Mouse (Mus musculus): ENCODE measurements around the gene Phf23.
"Not testable (repeated sequence)": the region's sequence is repeated elsewhere in the genome, so short reads cannot be mapped to it uniquely, and the experiment has no call there.

The Phf23 gene

GRCm38 (mm10) chr11:69995391-69995960 lies at the start of gene Phf23:
Gene Phf23, plus strand, starts transcription at chr11:69995777.
- peak; percentile 98 to 99 for DNase-seq

GRCm38 (mm10) chr11:69945997-69946891 lies 49.3 kb upstream of the Phf23 start:
- no peak for DNase-seq

GRCm38 (mm10) chr11:69947337-69948065 lies 48.1 kb upstream of the Phf23 start:
- peak; percentile 51 to 60 for DNase-seq

- DNase-seq = peak; percentile 90 to 92
These were observed 47.4 kb upstream of the Phf23 start, which contains the start of gene Slc2a4 for GRCm38 (mm10) chr11:69948066-69948762. Gene Slc2a4, minus strand, starts transcription at chr11:69948188.

DNA sequence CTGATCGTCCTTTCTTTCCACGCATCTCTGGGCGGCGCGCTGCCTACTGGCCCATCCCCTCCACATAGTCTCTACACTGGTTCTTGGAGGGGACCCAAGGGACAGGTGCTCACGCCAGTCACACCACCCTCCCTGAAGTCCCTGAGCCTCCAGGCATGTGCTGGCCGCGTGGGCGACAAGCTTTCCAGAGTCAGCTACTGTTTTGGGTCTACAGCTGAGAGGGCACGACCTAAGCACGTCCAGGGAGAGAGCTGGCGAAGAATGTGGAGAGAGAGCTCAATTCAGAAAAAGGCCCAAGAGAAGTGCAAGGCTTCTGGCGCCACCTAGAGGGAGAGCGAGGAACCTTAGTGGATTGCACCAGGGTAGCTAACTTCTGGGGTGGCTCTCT lies 46.8 kb upstream of the Phf23 start:
- peak; percentile 86 to 94 for DNase-seq

DNA sequence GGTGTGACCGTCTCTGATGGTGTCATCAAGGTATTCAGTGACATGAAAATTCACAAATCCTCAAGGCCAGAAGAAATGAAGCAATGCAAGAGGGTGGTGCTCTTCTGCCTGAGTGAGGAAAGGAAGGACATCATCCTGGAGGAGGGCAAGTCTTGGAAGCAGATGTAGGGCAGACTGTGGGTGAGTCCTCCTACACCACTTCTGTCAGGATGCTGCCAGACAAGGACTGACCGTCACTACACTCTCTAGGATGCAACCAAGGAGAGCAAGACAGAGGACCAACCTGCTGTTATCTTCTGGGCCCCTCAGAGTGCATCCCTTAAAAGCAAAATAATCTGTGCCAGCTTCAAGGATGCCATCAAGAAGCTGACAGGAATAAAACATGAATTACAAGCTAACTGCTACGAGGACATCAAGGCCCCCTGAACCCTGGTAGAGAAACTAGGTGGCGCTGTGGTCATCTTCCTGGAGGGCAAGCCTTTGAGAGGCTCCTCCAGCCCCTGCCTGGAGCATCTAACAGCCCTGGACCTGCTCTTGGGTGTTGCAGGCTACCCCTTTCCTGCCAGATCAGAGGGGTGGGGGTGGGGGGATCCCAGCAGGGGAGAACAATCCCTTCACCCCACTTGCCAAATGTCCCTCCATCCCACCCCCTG lies 44.6 kb upstream of the Phf23 start:
- DNase-seq = no peak

DNA sequence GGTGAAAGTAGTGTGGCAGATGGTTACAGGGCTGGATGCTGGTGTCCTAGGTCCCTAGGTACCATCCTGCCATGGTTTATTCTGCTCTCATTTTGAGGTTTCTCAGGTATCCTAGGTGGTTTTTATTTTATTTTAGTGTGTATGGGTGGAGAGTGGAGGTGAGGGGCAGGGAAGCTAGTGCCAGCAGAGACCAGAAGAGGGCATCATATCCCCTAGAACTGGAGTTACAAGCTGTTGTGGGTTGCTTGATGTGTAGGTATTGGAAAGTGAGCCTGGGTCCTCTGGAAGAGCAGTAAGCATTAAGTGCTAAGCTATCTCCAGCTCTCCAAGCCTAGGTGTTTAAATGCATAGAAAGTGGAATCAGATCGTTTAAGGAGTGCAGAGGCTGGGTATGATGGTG lies 43.3 kb upstream of the Phf23 start:
- no peak for DNase-seq

GRCm38 (mm10) chr11:69953267-69953915 lies 42.2 kb upstream of the Phf23 start:
- DNase-seq = no peak

- DNase-seq = not testable (repeated sequence)
These were observed 40.0 kb upstream of the Phf23 start for GRCm38 (mm10) chr11:69955618-69956017.

- no peak for DNase-seq
These were observed 39.4 kb upstream of the Phf23 start for GRCm38 (mm10) chr11:69956218-69956617.

- DNase-seq = no peak
These were observed 35.0 kb upstream of the Phf23 start for GRCm38 (mm10) chr11:69960616-69961015.

DNA sequence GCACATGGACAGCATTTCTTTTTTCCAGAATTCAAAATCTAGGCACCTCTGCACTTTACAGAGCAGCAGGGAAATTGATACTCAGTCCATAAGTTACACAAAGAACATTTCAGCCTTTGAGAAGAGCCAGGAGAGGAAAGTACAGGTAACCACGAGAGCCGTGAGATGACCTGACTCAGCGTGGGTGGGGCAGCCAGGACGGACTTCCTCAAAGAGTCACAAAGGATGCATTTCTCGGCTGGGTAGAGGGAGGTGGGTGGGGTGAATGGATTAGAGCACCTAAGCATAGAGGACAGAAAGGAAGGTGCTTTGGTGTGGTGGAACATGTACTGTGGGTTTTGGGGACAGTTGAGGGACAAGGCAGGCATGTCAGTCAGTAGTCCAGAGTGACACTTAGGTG lies 33.7 kb upstream of the Phf23 start:
- no peak for DNase-seq

DNA sequence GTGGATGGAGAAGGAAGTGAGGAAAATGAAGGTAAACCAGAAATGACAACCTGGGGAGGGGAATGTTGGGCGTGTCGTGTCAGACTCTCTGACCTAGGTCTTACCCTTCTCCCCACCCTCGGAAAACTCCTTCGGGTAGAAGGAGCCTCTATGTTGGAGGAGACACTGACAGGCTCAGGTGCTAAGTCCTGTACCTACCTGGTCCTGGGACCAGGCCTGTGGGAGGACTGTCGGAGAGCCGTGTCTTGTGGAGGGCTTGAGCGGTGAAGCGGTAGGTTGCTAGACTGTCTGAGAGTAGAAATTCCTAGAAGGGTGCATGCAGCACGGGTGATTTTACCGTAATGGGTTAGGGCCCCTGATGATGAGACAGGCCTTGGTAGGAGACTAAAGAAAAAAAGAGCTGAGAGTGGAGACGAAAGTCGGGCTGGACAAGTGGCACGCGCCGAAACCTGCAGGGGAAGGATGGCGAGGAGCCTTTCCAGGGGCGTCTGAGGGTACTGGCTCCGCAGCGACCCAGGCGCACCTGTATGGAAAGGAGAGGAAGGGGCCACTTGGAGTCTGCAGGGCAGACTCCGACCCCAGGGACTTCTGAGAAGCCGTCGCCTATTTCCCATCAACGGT lies 30.8 kb upstream of the Phf23 start, which contains the start of gene Cldn7:
Cldn7 (plus strand) TSS at position 130 of the 621 bp plus-strand sequence.
- no peak for DNase-seq

- DNase-seq = peak; percentile 63 to 80
These were observed 30.1 kb upstream of the Phf23 start for GRCm38 (mm10) chr11:69965271-69966005.

GRCm38 (mm10) chr11:69966006-69966859 lies 29.3 kb upstream of the Phf23 start:
- peak; percentile 31 to 50 for DNase-seq

- DNase-seq = no peak
These were observed 28.6 kb upstream of the Phf23 start for GRCm38 (mm10) chr11:69966860-69967517.

DNA sequence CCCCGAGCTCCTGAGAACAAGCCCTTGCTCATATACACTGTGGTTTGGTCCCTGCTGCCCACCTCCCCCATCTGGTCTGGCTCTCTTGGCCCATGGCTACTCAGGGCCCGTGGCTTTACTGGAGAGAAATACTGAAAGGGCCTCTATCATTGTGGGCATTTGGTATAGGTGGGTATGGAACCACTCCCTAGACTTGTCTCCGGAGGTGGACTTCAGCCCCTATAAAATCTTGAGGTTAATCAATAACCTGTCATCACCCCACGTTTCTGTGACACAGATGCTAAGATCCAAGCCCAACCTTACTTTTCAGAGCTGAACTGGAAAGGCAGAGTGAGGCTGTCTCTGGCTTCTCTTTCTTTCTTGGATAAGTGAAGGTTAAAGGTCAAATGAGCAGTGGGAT lies 26.8 kb upstream of the Phf23 start:
- DNase-seq = no peak

DNA sequence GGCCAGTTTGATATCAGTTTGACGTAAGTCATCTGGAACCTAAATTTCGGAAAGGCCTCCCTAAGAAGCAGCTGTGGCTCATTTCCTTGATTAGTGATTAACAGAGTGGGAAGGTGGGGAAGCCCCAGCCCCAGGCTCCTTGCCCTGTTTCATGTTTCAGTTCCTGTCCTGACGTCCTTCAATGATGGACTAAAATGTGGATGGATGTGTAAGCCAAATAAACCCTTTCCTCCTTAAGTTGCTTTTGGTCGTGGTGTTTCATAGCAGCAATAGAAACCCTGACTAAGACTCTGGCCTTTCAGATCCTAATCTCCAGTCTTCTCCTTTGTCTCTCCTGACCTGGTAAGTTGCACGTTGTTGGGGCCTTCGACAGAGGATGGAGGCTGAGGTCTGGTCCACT lies 25.4 kb upstream of the Phf23 start:
- no peak for DNase-seq

DNA sequence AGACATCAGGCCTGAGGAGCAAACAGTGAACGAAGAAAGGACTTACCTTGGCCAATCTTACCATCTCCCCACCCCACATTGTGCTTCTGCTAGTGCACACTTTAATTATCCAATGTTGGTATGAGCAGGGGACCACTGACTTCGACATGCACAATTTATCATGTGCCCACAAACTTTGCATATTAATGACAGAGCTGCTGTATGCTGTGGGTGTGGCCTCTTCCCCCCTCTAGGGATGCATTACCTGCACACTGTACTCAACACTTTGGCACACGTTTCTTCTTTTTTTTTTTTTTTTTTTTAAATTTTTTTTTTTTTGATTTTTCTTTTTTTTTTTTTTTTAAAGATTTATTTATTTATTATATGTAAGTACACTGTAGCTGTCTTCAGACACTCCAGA lies 24.8 kb upstream of the Phf23 start:
- no peak for DNase-seq

All from kidney, adult 8-10 months (tissue).